Mouse (Mus musculus) heart, embryonic 14.5 days (tissue): Measurements from ENCODE around the gene Rras. TPM values are rescaled to one million over a fixed set of nuclear protein-coding genes. Genes with fewer than 3 reads are reported as not detected.

Experiments used
- ATAC-seq: fragments of 200-750 bp; cut with Nextera tagmentation; 2 replicates; pipeline ENCODE4 v1.8.0; 2017; ENCODE audit warnings: low read depth, moderate TSS enrichment; ENCODE audit not compliant: insufficient number of reproducible peaks, insufficient read depth, low FRiP score
- H3K27ac ChIP-seq, 2 experiments: fragments of 200-500 bp in 1 of 2; fragments of 300-500 bp in 1 of 2; sonication (generic) in 1 of 2; replicated peaks in 1 of 2; 2 replicates each; pipeline ENCODE4 v1.5.1; 2012 to 2014; ENCODE audit warnings: low read depth in 2 of 2, low read length in 2 of 2, control low read depth in 1 of 2, mild to moderate bottlenecking in 1 of 2, mixed read lengths in 1 of 2; ENCODE audit not compliant: control insufficient read depth in 1 of 2, insufficient read depth in 1 of 2
- H3K27me3 ChIP-seq: fragments of 300-500 bp; sonication (generic); 2 replicates; pipeline ENCODE4 v1.6.1; 2014; ENCODE audit warnings: mild to moderate bottlenecking, low read length, control low read depth; ENCODE audit not compliant: control insufficient read depth, insufficient read depth
- H3K36me3 ChIP-seq: fragments of 300-500 bp; sonication (generic); 2 replicates; pipeline ENCODE4 v1.6.1; 2014; ENCODE audit warnings: mild to moderate bottlenecking, control low read depth, low read length, mixed read lengths; ENCODE audit not compliant: control insufficient read depth, insufficient read depth
- H3K4me1 ChIP-seq, 2 experiments: fragments of 200-500 bp in 1 of 2; fragments of 300-500 bp in 1 of 2; sonication (generic) in 1 of 2; 2 replicates each; pipeline ENCODE4 v1.6.1; 2012 to 2014; ENCODE audit warnings: low read length in 2 of 2, control low read depth in 1 of 2, mixed read lengths in 1 of 2; ENCODE audit not compliant: control insufficient read depth in 2 of 2, insufficient read depth in 2 of 2
- H3K4me2 ChIP-seq: fragments of 300-500 bp; sonication (generic); 2 replicates; pipeline ENCODE4 v1.6.1; 2014; ENCODE audit warnings: mild to moderate bottlenecking, low read length
- H3K4me3 ChIP-seq, 2 experiments: fragments of 200-500 bp in 1 of 2; fragments of 300-500 bp in 1 of 2; sonication (generic) in 1 of 2; 2 replicates each; pipeline ENCODE4 v1.5.1; 2012 to 2014; ENCODE audit warnings: low read length in 2 of 2, mild to moderate bottlenecking in 2 of 2, control low read depth in 1 of 2, low read depth in 1 of 2, moderate library complexity in 1 of 2; ENCODE audit not compliant: control insufficient read depth in 1 of 2, insufficient read depth in 1 of 2
- H3K9ac ChIP-seq: fragments of 300-500 bp; sonication (generic); 2 replicates; pipeline ENCODE4 v1.6.1; 2014; ENCODE audit warnings: mild to moderate bottlenecking, low read length
- H3K9me3 ChIP-seq: fragments of 300-500 bp; sonication (generic); 2 replicates; pipeline ENCODE4 v1.6.1; 2016; ENCODE audit warnings: low read length, control low read depth; ENCODE audit not compliant: control insufficient read depth
- WGBS: fragments of 180-500 bp; shearing (Covaris S2); extraction: QIAGEN DNeasy Blood & Tissue Kit; methylation state at CpG from one replicate; pipeline ENCODE4 v1.1.7; 2014; 5-methylcytosine and 5-hydroxymethylcytosine counted together
- polyA plus RNA-seq: library from polyadenylated mRNA; unstranded; fragments of >200 nt; fragmentation: Nextera tagmentation; extraction: Ambion mirVana; gene quantifications from 2 replicates; pipeline ENCODE4 v1.2.1, GENCODE M21; 2014

Rras gene
- polyA plus RNA-seq, 1 experiment from 2014 or later = 108 TPM

DNA sequence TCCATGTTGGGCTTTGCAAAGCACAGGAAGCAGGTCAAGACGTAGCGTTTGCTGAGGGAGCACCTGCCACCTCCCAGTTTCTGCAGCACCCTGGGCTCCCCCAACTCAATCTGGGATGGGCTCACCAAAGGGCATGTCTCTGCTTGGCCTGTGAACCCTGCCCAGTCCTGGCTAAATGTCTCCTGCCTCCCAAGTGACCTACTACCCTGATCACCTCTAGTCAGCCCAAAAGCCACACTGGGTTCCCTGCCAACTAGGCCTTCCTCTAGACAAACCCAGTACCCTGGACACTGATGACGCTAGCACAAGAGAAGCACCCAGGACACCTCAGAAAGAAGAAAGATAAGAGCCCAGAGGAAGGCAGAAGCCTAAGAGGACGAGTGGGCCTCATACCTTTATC lies 4.9 kb upstream of the Rras start:
- no peaks in the 10 kb centered on the region for H3K27me3 ChIP-seq
- no peaks in the 10 kb centered on the region for H3K9me3 ChIP-seq
- no peak overlapping the region for H3K4me3 ChIP-seq
- no peak overlapping the region for H3K4me2 ChIP-seq
- WGBS = 74% methylated on average over 4 of the region's 4 CpGs
- no peak for ATAC-seq
- peaks cover 0 to 8% of the 10 kb centered on the region in 2 experiments; a peak in 1 of 4 replicates for H3K4me1 ChIP-seq
- H3K9ac ChIP-seq = no peak overlapping the region
- H3K36me3 ChIP-seq = peaks cover 62% of the 10 kb centered on the region
- no peak overlapping the region for H3K27ac ChIP-seq

GRCm38 (mm10) chr7:45013366-45014095 lies 4.2 kb upstream of the Rras start:
- H3K36me3 ChIP-seq = peaks cover 55% of the 10 kb centered on the region
- no peak overlapping the region for H3K9ac ChIP-seq
- H3K27me3 ChIP-seq = no peaks in the 10 kb centered on the region
- no peak overlapping the region for H3K4me3 ChIP-seq
- H3K4me1 ChIP-seq = peaks cover 0 to 11% of the 10 kb centered on the region in 2 experiments; a peak in 2 of 4 replicates
- H3K27ac ChIP-seq = no peak overlapping the region
- no peaks in the 10 kb centered on the region for H3K9me3 ChIP-seq
- no peak overlapping the region for H3K4me2 ChIP-seq
- ATAC-seq = no peak
- 92% methylated on average over 16 of the region's 16 CpGs for WGBS

DNA sequence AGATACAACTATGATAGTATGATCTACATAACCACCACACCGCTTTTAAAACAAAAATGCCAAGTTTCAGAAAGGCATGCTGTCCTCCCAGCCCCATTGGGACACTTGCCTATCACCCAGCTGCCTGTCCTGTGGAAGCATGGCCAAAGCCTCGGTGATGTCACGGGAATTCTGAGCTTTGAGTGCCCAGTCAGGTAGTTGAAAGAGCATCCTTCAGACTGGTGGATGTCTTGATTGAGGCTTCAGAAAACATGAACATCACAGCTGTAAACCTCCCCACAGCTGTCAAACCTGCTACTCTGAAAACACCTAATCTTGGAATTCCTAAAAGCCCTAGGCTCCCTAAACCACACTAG lies 3.7 kb upstream of the Rras start:
- H3K4me1 ChIP-seq = peaks cover 3 to 16% of the 10 kb centered on the region in 2 experiments; a peak in 3 of 4 replicates
- no peak overlapping the region for H3K4me3 ChIP-seq
- H3K4me2 ChIP-seq = no peak overlapping the region
- H3K36me3 ChIP-seq = peaks cover 51% of the 10 kb centered on the region
- no peaks in the 10 kb centered on the region for H3K27me3 ChIP-seq
- no peaks in the 10 kb centered on the region for H3K9me3 ChIP-seq
- no peak overlapping the region for H3K9ac ChIP-seq
- ATAC-seq = no peak
- WGBS = 89% methylated on average over 3 of the region's 3 CpGs
- no peak overlapping the region for H3K27ac ChIP-seq

DNA sequence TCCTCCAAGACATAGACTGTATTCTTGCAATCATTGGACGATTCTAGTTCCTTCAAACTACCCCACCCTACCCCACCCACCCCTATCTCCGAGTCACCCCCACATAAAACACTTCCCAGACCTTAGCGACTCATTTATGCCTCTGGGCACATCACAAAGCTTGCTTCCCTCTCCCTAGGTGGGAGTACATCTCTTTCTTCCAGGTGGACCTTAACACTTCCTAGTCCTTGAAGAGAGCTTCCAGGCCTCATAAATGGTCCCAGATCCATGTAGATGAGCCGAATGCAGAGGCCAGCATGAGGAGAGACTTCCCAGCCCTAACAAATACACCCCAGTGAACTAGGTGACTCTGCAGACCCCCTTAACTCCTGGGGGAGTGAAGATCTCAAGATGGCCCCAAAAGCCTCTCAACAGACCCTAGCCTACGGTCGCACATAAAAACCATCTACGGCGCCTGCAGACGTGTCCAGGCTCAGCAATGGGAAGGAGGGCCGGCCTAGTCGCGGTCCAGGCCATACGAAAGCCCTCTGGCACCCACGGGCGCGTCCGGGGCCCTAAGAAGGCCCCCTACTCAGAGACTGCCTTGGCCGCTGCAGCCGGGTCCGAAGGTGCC lies 2.3 kb upstream of the Rras start:
- peak overlapping the region; percentile 61 to 100 for H3K27ac ChIP-seq
- WGBS = 1% methylated on average over 17 of the region's 20 CpGs
- H3K9me3 ChIP-seq = no peaks in the 10 kb centered on the region
- peak overlapping the region; percentile 69 to 88 for H3K4me3 ChIP-seq
- H3K4me1 ChIP-seq = peaks cover 6 to 16% of the 10 kb centered on the region in 2 experiments; a peak in 3 of 4 replicates
- peaks cover 38% of the 10 kb centered on the region for H3K36me3 ChIP-seq
- H3K9ac ChIP-seq = peak overlapping the region; percentile 97
- peak overlapping the region; percentile 66 for H3K4me2 ChIP-seq
- H3K27me3 ChIP-seq = no peaks in the 10 kb centered on the region
- ATAC-seq = no peak

DNA sequence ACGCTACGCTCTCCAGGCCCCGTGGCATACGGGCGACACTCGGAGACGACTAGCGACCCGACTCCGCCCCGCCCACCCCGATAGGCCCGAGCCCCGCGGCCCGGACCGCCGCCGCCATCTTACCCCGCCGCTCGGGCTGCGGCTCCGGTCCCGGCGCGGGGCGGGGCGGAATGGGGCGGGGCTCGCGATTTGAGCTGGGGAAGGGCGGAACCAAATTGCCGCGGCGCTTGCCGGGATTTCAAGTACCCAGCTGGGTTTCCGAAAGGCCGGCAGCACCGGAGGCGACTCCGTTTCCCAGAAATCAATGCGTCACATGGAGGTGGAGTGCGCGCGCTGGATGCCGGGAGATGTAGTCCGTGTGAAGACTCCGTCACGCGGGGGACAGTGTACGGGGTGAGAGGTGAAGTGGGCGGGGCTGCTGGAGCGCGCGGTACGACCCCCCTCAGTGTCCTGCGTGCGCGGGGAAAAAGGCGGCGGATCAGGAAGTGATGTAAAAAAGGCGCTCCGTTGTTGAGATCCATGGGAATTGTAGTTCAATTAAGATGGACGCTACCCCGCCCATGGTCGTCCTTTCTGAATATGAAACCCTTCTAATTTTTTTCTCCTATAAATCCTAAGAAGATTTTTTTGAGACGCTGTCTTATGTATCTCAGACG lies 1.7 kb upstream of the Rras start, which contains the start of gene Scaf1:
Gene Scaf1 (minus strand): TSS at position 407 of the 656 bp plus-strand sequence.
- Histone ChIP-seq H3K9ac (peak within 1 kb of the TSS; percentile 97), H3K4me1 (peaks cover 6 to 16% of the 10 kb centered on the region in 2 experiments; a peak in 3 of 4 replicates), H3K27me3 (no peaks in the 10 kb centered on the region), H3K4me2 (peak within 1 kb of the TSS; percentile 82), H3K4me3 (peak within 1 kb of the TSS; percentile 69 to 88), H3K36me3 (peaks cover 36% of the 10 kb centered on the region), H3K27ac (peak within 1 kb of the TSS; percentile 99 to 100), H3K9me3 (no peaks in the 10 kb centered on the region)
- WGBS = 1% methylated on average over 69 of the region's 69 CpGs
- peak; percentile 87 for ATAC-seq

DNA sequence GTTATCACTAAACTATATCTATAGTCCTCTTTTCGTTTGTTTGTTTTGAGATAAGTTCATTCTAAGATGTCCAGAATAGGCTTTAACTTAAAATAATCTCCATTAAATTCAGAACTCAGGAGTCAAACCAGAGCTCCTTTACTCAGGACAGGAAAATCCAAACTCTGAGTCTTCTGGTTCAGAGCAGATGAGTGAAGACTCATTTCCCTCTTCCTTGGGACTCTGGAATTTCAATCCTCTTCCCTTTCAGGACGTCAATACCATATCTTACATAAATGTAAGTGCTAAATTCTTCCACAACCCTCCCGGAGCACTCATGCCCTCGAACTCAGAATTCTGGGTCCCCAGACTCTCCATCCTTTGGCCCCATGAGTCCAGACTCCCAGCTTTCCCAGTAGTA lies 1.0 kb upstream of the Rras start:
- under 1% methylated on average over 4 of the region's 4 CpGs for WGBS
- peak overlapping the region; percentile 99 to 100 for H3K27ac ChIP-seq
- H3K4me1 ChIP-seq = peaks cover 6 to 16% of the 10 kb centered on the region in 2 experiments; a peak in 3 of 4 replicates
- no peaks in the 10 kb centered on the region for H3K27me3 ChIP-seq
- H3K4me2 ChIP-seq = peak overlapping the region; percentile 82
- H3K9ac ChIP-seq = peak overlapping the region; percentile 80
- no peaks in the 10 kb centered on the region for H3K9me3 ChIP-seq
- H3K36me3 ChIP-seq = peaks cover 36% of the 10 kb centered on the region
- no peak for ATAC-seq
- peak overlapping the region; percentile 50 to 88 for H3K4me3 ChIP-seq

GRCm38 (mm10) chr7:45019031-45019571 lies 1.3 kb downstream of the Rras start:
- Histone ChIP-seq H3K9ac (peak overlapping the region; percentile 87), H3K4me3 (peak overlapping the region; percentile 50 to 88), H3K4me2 (peak overlapping the region; percentile 88), H3K27ac (peak overlapping the region; percentile 46 to 100), H3K36me3 (peaks cover 14% of the 10 kb centered on the region), H3K9me3 (no peaks in the 10 kb centered on the region), H3K27me3 (no peaks in the 10 kb centered on the region), H3K4me1 (peaks cover 6 to 16% of the 10 kb centered on the region in 2 experiments; a peak in 3 of 4 replicates)
- 24% methylated on average over 8 of the region's 8 CpGs for WGBS
- ATAC-seq = no peak
